Mouse (Mus musculus): ENCODE data around the gene Hes5.

Gene Hes5

DNA sequence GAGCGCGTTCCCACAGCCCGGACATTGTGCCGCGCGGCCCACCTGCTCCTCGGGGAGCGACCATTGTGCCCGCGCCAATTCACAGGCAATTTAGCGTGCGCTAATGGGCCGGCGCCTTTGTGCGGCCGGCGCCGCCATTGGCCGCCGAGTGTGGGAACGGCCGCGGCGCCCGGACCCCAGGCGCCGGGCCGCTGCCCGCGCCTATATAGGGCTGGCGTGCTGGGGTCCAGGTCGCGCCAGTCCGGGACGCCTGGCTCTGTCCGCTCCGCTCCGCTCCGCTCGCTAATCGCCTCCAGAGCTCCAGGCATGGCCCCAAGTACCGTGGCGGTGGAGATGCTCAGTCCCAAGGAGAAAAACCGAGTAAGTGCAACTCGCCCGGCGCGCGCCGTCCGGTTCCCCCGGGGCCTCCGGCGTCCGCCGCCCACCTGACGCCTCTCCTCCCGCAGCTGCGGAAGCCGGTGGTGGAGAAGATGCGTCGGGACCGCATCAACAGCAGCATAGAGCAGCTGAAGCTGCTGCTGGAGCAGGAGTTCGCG is at the start of gene Hes5:
Hes5 (plus strand) TSS at position 234 of the 536 bp plus-strand sequence.
- no peak for DNase-seq (ENCODE audit: low spot score)

DNA sequence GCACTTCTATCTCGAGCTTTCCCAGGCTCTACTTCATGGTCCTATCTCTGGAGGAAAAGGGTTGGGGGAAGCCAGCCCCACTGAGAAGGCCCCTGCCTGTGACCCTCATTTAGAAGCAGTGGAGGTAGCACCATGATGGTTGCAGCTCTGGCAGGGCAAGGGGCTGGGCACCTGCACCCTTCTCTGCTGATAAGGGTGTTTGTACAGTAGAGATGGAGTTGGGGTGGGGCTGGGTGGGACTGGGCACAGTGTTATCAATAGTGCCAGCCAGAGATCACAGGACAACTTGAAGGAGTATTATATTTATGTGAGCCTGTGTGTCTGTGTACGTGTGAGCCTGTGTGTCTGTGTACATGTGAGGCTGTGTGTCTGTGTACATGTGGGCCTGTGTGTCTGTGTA is 49.1 kb upstream of the Hes5 start:
- no peak for DNase-seq (ENCODE audit: low spot score)

DNA sequence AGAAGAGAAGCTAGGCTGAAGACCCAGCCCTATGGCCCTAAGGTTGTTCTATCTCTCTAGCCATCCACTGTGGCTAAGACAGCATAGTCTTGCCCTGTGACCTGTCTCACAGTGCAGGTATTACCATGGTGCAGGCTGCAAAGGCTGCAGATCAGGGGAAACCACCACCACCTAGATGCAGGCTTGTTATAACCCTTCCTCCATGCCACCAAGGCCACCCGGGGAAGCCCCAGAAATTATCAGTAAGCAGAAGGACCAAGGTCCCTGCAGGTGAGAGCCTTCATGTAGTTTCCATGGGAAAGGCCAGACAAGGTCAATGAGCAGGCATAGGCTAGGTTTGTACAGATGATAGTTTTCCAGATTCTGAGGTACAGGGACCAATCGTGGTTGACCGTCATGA is 46.9 kb upstream of the Hes5 start:
- no peak for DNase-seq (ENCODE audit: low spot score)

DNA sequence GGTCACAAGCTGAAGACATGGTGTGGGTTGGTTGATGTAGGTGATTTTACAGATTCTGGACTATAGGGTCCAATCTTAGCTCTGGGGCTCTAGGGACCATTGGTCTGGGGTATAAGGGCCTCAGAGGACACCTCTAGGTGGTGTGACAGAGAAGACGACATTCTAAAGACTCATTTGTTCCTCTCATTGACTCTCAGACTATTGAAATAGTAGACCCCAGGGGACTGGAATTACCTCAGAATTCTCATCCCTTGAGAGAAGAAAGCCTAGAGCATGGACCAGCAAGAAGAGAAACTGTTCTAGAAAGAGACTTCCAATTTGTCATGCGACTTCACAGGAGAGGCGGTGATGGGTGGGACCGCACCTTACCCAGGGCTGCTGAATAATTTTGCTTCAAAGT is 46.5 kb upstream of the Hes5 start:
- no peak for DNase-seq (ENCODE audit: low spot score)

DNA sequence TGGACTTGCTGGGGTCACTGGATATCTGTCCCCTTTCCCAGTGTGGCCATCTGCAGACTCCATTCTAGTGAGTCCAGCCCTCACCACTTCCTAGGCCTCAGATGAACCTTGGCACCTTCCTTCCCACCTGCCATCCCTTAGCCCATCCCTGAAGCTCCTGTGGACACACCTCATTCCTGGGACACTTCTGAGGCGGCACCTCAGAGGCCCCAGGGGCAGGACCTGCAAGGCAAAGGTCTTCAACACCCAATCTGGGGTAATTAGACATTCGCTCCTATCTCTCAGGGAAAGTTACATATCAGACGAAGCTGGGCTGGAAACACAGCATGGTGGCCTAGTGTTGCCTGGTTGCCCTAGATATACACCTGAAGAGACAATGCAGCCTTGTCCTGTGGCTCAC is 46.0 kb upstream of the Hes5 start:
- no peak for DNase-seq (ENCODE audit: low spot score)

DNA sequence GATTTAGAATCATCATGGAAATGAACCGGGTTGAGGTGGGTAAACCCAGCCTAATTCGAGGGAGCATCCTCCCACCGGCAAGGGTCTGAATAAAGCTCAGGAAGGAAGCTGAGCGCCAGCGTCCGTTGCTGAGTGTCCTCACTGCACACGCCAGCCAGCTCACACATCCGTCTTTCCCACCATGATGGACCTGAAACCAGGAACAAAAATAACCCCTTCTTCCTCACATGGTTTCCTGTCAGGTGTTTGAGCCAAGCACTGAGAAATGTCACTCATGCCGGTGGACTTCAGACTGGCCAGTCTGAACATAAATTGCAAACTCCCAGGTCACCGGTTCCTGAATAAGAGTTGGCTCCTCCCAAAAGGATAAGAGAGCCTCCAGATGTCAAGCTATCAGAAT is 45.4 kb upstream of the Hes5 start:
- DNase-seq (ENCODE audit: low spot score) = no peak

DNA sequence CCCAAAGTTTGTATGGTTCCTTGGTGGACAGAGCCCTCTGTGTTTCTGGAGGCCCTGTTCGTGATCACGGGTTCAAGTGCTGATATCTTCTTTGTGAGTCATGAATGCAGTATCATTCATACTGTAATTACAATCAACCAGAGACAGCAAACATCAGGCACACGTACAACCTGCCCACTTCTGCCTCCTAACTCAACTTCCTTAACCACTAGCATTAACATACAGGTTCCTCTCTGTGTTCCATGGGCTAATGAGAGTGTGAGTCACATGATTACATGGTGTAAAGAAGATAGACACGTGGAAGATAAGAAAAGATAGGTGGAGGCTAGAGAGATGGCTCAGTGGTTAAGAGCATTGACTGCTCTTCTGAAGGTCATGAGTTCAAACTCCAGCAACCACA is 44.1 kb upstream of the Hes5 start:
- DNase-seq (ENCODE audit: low spot score) = no peak

DNA sequence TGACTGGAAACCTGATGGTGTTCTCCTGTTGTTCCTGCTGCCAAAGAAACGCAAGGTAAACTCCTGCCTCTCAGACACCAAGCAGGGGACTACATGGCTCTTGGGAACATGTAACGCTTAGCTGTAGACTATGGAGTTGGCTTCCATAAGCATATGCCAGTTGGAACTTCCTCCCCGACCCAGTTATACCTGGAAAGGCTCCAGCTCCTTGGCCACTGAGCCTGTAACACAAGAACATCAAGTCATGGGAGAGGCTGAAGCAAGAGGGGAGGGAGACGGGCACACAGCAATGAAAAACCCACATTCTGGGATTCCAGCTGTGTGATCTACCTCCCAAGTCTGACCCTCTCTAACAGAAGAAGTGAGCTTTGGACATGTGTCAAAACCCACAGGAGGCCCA is 38.4 kb upstream of the Hes5 start:
- DNase-seq (ENCODE audit: low spot score) = no peak

DNA sequence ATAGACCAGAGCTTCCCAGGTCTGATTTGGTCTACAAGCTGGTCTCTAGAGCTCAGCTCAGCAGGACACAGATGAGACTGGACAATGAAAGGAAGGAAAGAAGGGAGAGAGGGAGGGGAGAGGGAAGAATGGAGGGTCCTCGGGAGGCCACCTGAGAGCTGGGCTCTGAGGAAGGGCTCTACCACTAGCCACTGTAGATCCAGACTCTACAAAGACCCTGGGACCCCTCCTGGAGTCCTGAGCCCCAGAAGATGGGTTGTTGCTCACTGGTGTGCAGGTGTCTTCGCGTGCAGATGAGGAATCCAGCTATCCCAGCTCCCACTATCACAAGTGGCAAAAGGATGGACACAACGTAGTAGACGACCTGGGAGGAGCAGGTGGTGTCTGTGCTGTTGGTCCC is 37.8 kb upstream of the Hes5 start:
- DNase-seq (ENCODE audit: low spot score) = no peak

DNA sequence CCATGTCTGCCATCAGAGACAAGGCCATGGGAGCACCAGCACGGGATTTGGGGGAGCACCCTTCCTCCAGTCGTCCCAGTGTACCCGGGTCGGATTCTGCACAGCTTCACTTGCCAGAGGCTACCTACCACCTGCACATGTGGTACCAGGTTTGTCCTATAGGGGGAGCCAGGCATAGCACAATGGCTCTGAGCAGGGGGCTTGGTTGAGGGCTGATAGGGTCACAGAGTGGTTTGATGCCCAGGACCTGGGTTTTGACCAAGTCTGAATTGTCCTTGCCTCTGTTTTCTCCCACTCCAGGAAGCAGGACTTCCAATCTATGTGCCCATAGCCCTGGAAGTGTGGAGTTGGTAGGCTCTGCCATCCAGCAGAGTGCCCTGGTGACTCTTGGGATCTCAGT is 35.3 kb upstream of the Hes5 start:
- no peak for DNase-seq (ENCODE audit: low spot score)

DNA sequence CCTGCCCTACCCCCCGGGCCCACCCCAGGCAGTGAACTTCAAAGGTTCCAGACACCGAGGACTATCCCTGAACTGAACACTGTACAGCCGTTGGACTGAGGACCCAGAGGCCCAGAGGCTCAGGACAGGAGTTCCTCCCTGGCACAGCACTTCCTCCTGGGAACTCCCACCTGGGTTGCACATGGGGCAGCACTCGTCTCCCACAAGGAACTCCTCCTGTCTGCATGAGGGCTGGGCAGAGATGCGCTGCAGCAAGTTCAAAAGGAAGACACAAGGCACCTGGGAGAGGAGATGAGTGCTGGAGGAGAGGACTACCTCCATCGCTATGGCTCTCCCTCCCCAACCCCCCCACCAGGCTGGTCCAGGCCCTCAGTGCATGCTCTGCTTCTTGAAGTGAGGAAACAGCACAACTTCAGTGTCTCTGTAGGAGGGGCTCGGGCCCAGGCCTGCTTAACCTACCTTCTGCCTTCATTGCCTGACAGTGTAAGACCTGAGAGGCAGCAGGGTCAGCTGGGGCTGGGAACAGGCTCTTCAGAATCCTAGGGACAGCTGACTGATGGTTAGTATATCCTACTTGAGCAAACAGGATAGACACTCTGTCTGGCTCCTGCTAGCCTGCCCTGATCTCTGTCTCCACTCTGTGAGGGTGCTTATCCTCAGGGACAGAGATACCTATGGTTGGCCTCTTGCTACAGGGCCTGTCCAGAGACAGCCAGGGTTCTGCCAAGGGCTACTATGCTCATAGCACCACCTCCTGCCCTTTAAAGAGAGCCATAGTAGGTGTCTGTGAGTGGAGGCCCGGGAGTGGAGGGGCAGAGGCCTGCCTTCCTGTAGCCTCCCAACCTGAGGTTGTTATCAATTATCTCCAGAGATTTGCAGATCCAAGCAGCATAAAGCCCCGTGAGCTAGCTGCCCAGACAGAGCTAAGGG is 33.5 kb upstream of the Hes5 start:
- DNase-seq (ENCODE audit: low spot score) = no peak

DNA sequence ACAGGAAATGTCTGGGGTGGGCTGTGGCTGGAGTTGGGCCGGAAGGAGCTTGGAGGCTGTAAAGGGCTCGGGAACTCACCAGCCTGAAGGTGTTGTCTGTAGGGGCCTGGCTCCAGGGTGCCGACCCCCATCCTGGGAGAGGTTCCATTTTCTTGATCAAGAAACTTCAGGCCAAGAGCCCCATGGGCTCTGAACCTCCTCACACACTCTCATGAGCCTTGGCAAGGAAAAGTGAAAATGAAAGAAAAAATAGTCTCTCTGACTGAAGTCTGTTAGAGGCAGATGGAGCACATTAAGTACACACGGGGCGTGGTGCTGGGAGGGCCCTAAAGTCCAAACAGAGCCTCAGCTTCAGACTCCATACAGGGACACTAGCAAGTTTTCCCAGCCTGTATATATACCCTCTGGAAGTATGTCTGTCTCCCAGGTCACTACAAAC is 32.8 kb upstream of the Hes5 start:
- DNase-seq (ENCODE audit: low spot score) = no peak

DNA sequence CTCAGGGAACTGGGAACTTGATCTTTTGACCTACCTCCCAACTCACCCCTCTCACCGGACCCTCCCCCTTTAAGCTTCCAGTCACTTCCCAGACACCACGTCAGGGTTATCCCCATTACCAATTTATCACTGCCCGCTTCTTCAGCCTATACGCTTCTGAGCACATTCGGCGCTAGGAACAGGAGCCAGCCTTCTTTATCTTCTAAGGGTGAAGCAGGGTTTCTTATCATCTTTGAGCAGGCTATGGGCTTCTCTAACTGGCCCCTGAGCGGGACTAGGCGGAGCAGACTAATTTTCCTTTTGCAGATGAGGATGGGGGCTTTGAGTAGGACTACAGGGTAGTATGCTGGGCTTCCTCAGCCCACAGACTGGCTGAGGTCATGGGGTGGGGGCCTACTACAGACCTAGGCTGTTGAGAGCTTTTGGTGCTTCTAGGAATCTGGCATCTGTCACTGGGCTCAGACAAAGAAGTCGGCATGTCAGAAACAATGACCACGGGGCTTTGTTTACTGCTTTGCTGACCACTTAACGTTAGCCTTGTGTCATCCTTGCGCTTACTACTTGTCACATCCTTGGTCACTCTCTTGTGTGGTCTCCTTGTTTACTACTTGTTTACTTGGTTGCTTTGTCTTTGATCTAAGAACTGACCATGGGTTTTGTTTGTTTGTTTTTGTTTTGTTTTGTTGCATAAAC is 32.2 kb upstream of the Hes5 start, which contains the start of gene Tnfrsf14:
Tnfrsf14 (minus strand) TSS at position 169 of the 693 bp plus-strand sequence.
- no peak for DNase-seq (ENCODE audit: low spot score)

DNA sequence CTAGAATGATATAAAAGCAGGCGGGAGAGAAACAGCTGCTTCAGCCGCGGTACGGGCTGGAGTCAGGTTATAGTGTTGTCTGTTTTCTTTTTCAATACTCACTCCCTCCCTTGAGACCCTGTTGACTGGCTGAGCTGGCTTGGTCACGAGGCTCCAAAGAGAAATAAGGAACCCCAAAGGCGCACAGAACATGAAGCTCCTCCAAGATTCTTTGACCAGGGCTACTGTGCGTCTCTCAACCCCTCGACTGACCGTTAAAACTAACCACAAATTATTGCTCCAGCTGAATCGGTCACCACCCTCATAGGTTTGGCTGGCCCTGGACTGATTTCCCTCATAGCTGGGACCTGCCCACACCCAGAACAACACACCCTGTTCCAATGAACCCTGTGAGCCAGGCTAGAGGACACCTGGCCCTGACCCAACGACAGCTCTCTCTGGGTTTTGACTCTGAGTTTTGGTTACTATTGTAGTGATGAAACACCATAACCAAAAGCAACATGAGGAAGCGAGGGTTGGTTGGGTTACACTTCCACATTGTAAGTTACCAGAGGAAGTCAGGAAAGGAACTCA is 31.5 kb upstream of the Hes5 start:
- DNase-seq (ENCODE audit: low spot score) = no peak

DNA sequence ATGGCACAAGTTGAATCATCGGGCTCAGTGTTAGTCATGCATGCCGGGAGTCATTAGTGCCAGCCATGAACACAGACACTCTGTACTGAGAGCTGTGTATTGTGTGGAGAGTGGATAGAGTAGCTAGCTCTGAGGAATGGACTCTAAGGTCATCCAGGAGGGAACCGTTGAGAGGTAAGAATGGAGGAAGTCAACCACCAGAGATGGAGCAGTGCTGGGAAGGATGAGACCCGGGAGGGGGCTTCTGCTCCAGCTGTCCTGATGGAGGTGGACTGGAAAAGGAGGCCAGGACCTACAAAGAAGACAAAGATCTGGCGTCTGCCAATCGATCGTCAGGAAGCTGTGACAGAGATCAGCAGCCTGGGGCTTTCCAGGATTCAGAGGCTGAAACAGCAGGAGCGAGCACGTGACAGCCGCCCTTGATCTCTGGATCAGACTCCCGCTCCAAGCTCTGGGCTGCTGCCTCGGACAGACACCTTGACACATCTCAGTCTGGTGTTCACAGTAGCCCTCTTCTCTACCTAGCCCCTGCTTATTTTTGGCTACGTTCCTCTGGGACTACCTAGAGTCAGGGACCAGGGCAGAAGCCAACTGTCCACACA is 27.3 kb upstream of the Hes5 start:
- no peak for DNase-seq (ENCODE audit: low spot score)

DNA sequence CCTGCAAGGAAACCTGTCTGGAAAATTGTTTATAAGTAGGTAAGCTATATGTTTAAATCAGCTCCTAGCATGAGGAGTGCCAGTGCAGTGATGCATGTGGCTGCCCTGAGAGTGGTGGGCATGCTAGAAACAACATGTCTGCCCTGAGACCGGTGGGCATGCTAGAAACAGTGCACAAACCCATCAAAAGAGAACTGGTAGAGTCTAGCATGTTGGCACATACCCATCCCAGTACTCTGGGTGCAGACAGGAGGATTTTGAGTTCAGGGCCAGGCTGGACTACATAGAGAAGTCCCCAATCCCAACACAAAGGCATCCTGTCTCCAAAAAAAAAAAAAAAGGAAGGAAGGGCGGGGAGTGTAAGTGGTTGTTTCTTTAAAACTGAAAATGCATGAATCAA is 25.9 kb upstream of the Hes5 start:
- DNase-seq (ENCODE audit: low spot score) = no peak

DNA sequence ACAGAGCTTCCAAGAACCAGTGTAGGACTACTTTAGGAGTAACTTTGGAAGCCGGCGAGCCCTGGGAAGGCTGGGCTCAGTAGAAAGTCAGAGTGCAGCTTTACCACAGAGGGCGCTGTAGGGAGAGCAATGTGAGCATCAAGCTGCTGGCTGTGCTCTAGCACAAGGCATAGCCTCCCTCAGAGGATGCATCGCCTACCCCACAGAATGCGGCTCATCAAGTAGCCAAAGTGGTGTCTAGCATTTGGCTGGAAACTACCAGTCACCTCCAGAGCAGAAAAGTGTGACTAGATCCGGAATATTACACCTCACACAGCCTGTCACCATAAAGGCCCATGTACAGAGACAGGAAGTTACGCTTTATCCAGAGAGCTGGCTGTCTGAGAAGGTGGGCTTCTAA is 24.9 kb upstream of the Hes5 start:
- DNase-seq (ENCODE audit: low spot score) = no peak

DNA sequence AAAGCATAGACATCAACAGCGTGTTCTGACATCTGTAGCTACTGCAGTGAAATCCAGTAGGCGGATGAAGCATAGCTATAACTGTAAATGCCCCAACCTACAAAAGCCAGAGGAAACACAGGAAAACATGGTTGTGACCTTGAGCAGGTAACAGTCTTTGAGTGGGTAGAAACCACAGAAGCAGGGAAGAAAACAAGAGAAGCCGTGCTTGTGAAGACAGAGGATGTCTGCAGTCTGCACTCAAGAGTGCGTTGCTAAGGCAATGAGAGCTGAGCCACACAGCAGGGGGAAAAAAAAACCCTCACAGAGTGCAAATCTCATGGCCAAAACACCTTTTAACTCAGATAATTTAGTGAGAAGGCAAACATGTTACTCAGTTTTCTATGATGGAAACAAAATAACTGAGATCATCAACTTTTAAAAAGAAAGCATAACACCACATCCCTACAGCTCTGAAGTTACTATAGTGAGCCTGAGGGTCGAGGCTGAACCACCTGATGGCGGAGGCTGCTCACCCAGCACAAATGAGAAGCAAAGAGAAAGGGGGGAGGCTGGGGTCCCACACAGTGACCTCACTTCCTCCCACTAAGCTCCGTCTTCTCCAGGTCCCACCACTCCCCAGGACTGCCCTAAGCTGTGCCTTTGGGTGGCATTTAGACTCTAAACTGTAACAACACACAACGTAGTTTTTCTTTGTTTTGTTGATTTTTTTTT is 24.0 kb upstream of the Hes5 start:
- no peak for DNase-seq (ENCODE audit: low spot score)

DNA sequence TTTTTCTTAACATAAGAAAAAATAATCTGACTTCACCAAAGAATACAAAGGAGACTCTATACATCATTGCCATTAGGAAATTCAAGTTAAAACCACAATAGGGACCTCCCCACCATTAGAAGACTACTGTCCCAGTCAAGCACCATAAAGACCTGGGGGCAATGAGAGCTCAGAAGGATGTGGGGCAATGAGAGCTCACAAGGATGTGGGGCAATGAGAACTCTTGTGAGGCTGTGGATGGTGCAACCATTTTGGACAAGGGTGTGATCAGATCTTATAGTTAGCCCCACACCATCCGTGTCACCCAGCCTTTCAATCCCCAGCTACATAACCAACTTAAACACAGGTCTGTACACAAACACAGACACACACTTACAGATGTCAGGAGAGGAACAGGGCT is 23.0 kb upstream of the Hes5 start:
- no peak for DNase-seq (ENCODE audit: low spot score)

DNA sequence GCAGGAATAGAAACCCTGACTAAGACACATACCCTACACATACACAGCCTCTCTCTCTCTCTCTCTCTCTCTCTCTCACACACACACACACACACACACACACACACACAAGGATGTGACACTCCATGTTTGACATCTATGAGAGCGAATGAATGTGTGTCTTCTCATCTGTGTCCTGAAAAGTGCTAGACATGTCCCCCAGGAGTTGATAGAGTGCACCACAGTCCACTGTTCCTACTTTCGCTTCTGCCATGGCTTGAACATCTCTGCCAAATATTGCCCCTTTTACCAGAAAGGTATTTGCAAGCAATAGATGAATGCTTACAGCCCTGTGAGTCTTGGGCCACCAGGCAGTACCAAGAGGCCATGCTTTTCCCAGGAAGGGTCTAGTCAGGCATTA is 20.6 kb upstream of the Hes5 start:
- no peak for DNase-seq (ENCODE audit: low spot score)

DNA sequence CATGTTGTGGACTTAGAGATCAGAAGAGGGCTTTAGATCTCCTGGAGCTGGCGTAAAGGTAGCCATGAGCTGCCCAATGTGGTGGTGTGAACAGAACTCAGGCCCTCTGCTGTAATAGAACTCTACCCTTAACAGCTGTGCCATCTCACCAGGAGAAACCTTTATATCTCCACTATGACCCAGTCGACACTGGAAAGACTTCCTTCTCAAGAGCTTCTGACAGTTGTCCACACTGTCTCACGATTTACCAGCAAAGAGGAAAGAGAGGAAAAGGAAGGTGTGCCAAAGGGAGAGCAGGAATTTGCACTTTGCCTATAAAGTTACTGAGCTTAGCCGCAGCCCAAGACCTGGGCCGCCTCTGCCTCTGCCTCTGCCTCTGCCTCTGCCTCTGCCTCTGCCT is 18.9 kb upstream of the Hes5 start:
- no peak for DNase-seq (ENCODE audit: low spot score)

All from urinary bladder, postnatal 10 days (tissue).